Mouse (Mus musculus) testis, adult 2 months (tissue): Measurements from ENCODE around the gene Cdk2.

Experiments used
- CTCF ChIP-seq: fragments of 200-500 bp; IDR thresholded peaks from 2 replicates; pipeline ENCODE4 v1.5.1; 2012; ENCODE audit warnings: low read depth, mild to moderate bottlenecking, inconsistent platforms, low read length, moderate library complexity; ENCODE audit not compliant: control insufficient read depth, insufficient read depth, insufficient replicate concordance
- POLR2A ChIP-seq: fragments of 200-500 bp; IDR thresholded peaks from 2 replicates; pipeline ENCODE4 v1.6.1; 2012; ENCODE audit warnings: low read depth, mild to moderate bottlenecking, inconsistent platforms, low read length, moderate library complexity; ENCODE audit not compliant: control insufficient read depth

DNA sequence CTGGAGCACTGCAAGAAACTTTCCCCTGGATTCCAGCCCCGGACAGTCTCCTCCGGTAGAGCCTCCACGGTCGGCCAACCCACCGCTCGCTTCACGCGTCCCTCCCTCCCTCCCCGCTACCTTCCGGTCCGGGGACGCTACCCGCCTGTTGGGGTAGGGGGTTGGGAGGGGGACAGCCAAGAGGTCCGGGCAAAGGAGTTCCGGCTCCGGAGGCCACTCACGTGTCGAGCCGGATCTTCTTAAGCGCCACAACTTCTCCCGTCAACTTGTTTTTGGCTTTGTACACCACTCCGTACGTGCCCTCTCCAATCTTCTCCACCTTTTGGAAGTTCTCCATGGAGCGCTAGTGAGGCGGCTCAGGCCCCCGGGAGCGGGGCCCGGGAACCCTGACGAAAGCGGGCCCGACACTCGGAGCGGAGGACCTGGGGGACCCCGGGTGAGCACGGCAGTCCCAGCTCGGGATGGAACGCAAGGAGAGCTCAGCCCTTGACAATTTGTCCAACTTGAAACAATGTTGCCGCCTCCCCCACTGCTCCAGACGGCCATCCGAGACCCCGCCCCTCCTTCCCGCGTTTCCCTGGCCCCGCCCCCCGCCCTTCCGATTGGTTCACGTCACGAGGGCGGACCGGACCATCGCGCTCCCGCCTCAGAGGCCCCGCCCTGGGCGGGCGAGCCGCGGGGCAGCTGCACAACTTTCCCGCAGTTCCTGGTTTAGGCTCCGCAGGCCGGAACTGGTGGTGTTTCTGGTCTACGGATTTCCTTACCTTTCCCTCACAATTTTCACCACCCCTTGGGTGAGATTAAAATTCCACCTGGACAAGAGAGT is at the start of gene Cdk2:
- TF ChIP-seq CTCF (no peak), POLR2A (peak; percentile 84)
